Mouse (Mus musculus): Measurements from ENCODE around the gene Blvrb. TPM values are rescaled to one million over a fixed set of nuclear protein-coding genes. Genes with fewer than 3 reads are reported as not detected.

Gene Blvrb
- total and polyA plus RNA-seq, 2 experiments from 2014 or later: 19.7 to 23.4 TPM

DNA sequence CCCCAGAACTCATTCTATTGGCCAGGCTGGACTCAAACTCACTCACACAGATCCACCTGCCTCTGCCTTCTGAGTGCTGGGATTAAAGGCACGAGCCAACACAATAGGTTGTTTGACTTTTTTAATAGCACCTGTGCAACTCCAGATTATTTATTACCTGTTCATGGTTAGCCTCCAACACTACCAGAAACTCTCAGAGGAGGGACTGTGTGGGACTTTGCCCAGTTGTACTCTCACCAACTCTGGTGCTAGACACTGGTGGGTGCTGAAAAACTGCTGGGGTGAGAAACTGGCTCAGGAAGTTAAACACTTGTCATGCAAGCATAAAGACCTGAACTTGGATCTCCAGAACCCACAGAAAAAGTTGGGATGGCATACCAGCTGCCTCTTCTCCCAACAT lies 32.0 kb downstream of the Blvrb start:
- H3K9me3 ChIP-seq (ENCODE audit: low read length): no peaks in the 10 kb centered on the region
- WGBS: 86% methylated on average over 1 of the region's 1 CpGs
- TF ChIP-seq CTCF (IDR thresholded peaks at IDR 0.05; ENCODE audit: low read depth): no peak

DNA sequence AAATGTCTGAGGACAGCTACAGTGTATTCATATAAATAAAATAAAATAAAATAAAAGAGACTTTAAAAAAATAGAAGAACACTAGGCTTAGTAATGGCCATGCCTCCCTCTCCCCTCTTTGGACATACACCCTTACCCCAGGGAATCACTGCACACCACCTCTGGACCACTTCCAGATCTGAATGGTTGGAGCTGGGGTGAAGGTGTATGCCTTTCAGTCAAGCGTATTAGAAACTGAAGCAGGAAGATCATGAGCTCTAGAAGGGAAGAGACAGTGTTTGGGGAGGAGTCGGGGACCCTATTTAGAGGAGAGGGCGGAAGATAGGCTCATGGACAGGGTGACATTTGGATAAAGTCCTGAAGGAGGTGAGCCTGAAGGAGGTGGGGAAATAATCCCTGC lies 32.7 kb downstream of the Blvrb start:
- Histone ChIP-seq H3K4me1 (ENCODE audit: insufficient read depth, low read length) (no peaks in the 10 kb centered on the region; the same call in 1 of the 2 replicates), H3K9me3 (ENCODE audit: low read length) (no peaks in the 10 kb centered on the region), H3K4me3 (ENCODE audit: low read length) (no peak overlapping the region), H3K9ac (replicated peaks; ENCODE audit: low read length) (no peak overlapping the region), H3K4me2 (ENCODE audit: low read depth, low read length) (peak overlapping the region; percentile 62; the same call in 1 of the 2 replicates), H3K36me3 (ENCODE audit: insufficient read depth, low read length) (peaks cover 7% of the 10 kb centered on the region; the same call in 1 of the 2 replicates), H3K27me3 (ENCODE audit: insufficient read depth, low read length) (no peaks in the 10 kb centered on the region), H3K27ac (peak overlapping the region; percentile 26; the same call in 1 of the 2 replicates)
- TF ChIP-seq CTCF (IDR thresholded peaks at IDR 0.05; ENCODE audit: low read depth): no peak
- WGBS: 67% methylated on average over 3 of the region's 3 CpGs
- ATAC-seq (no peak), DNase-seq (ENCODE audit: low spot score) (no peak)

More for the DNA sequence above, 32.0 kb downstream of the Blvrb start:
- ATAC-seq (no peak), DNase-seq (ENCODE audit: low spot score) (no peak)
- Histone ChIP-seq H3K27me3 (ENCODE audit: insufficient read depth, low read length) (no peaks in the 10 kb centered on the region), H3K4me3 (ENCODE audit: low read length) (no peak overlapping the region), H3K27ac (no peak overlapping the region), H3K9ac (replicated peaks; ENCODE audit: low read length) (no peak overlapping the region), H3K4me1 (ENCODE audit: insufficient read depth, low read length) (no peaks in the 10 kb centered on the region; the same call in 1 of the 2 replicates), H3K36me3 (ENCODE audit: insufficient read depth, low read length) (peaks cover 7% of the 10 kb centered on the region; the same call in 1 of the 2 replicates), H3K4me2 (ENCODE audit: low read depth, low read length) (no peak overlapping the region)

DNA sequence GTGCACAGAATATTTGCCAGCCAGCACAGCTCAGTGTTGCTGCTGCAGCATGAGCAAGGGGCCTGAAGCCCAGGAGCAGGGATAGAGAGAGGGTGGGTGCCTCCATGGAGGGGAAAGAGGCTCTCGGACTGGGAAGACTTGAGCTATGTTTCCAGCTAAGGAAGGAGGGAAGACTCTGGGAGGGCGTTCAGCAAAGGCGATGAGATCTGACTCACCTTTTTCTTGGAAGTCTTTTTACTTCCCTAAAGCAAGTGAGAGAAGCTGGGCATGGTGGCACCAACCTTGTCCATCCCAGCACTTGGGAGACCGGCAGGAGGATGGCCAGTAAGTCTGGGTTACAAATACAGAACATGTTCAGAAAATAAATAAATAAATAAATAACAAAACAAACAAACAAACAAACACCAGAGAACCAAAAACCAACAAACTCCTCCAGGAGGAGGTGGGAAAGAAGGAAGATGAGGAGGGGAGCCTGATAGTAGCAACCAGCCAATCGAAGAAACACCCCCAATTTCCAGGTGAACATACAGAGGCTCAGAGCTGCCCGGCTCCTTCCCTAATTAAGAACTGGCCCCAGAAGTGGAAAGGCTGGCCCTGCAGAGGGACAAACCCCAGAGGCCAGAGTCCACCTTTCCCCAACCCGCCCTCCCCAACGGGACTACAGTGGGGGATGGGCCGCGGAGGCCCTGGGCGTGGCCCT lies 33.3 kb downstream of the Blvrb start:
- WGBS: 14% methylated on average over 11 of the region's 11 CpGs
- Histone ChIP-seq H3K9me3 (ENCODE audit: low read length) (no peaks in the 10 kb centered on the region), H3K4me3 (ENCODE audit: low read length) (peak overlapping the region; percentile 35), H3K27me3 (ENCODE audit: insufficient read depth, low read length) (no peaks in the 10 kb centered on the region), H3K9ac (replicated peaks; ENCODE audit: low read length) (peak overlapping the region; percentile 54), H3K36me3 (ENCODE audit: insufficient read depth, low read length) (peaks cover 7% of the 10 kb centered on the region; the same call in 1 of the 2 replicates), H3K27ac (peak overlapping the region; percentile 54), H3K4me1 (ENCODE audit: insufficient read depth, low read length) (no peaks in the 10 kb centered on the region; the same call in 1 of the 2 replicates), H3K4me2 (ENCODE audit: low read depth, low read length) (peak overlapping the region; percentile 62)
- TF ChIP-seq CTCF (IDR thresholded peaks at IDR 0.05; ENCODE audit: low read depth): no peak
- DNase-seq (ENCODE audit: low spot score) (no peak), ATAC-seq (no peak)

DNA sequence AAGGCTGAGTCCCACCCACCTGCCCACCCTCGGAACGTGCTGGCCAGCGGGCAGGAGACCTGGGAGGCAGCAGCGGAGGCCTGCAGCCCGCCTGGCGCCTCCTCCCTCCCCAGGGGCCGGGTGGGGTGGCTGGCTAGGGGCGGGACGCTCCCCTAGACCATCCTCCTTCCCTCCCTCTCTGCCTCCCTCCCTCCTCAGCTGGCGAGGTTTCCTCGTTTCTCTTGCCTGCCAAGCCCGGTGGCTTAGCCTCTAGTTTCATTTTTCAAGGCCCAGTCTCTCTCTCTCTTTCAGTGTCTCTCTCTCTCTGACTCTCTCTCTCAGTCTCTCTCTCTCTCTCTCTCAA lies 33.8 kb downstream of the Blvrb start:
- H3K27me3 ChIP-seq (ENCODE audit: insufficient read depth, low read length): no peaks in the 10 kb centered on the region
- peaks cover 3% of the 10 kb centered on the region; the same call in 1 of the 2 replicates for H3K36me3 ChIP-seq (ENCODE audit: insufficient read depth, low read length)
- ATAC-seq: peak; percentile 82
- 2% methylated on average over 8 of the region's 12 CpGs for WGBS
- peak; percentile 75 for DNase-seq (ENCODE audit: low spot score)
- H3K4me1 ChIP-seq (ENCODE audit: insufficient read depth, low read length): no peaks in the 10 kb centered on the region; the same call in 1 of the 2 replicates
- H3K4me3 ChIP-seq (ENCODE audit: low read length): peak overlapping the region; percentile 35
- H3K9me3 ChIP-seq (ENCODE audit: low read length): no peaks in the 10 kb centered on the region
- H3K4me2 ChIP-seq (ENCODE audit: low read depth, low read length): peak overlapping the region; percentile 62
- no peak for TF ChIP-seq CTCF (IDR thresholded peaks at IDR 0.05; ENCODE audit: low read depth)
- H3K27ac ChIP-seq: peak overlapping the region; percentile 54
- peak overlapping the region; percentile 54 for H3K9ac ChIP-seq (replicated peaks; ENCODE audit: low read length)

DNA sequence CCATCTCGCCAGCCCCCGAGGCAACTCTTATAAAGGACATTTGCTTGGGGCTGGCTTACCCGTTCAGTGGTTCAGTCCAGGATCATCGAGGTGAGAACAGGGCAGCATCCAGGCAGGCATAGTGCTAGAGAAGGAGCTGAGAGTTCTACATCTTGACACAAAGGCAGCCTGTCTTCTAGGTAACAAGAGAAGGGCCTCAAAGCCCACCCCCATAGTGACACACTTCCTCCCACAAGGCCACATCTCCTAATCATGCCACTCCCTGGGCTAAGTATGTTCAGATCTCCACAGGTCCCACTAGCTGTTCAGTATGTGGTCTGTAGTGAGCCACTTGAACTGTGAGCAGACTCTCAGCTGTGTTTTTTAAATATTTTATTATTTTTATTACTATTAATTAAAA lies 36.1 kb downstream of the Blvrb start:
- Histone ChIP-seq H3K9me3 (ENCODE audit: low read length) (no peaks in the 10 kb centered on the region), H3K27ac (no peak overlapping the region), H3K9ac (replicated peaks; ENCODE audit: low read length) (no peak overlapping the region), H3K4me3 (ENCODE audit: low read length) (no peak overlapping the region), H3K4me2 (ENCODE audit: low read depth, low read length) (no peak overlapping the region), H3K27me3 (ENCODE audit: insufficient read depth, low read length) (no peaks in the 10 kb centered on the region), H3K36me3 (ENCODE audit: insufficient read depth, low read length) (no peaks in the 10 kb centered on the region), H3K4me1 (ENCODE audit: insufficient read depth, low read length) (no peaks in the 10 kb centered on the region; the same call in 1 of the 2 replicates)
- 83% methylated on average over 4 of the region's 4 CpGs for WGBS
- no peak for DNase-seq (ENCODE audit: low spot score)
- no peak for ATAC-seq
- TF ChIP-seq CTCF (IDR thresholded peaks at IDR 0.05; ENCODE audit: low read depth): no peak

DNA sequence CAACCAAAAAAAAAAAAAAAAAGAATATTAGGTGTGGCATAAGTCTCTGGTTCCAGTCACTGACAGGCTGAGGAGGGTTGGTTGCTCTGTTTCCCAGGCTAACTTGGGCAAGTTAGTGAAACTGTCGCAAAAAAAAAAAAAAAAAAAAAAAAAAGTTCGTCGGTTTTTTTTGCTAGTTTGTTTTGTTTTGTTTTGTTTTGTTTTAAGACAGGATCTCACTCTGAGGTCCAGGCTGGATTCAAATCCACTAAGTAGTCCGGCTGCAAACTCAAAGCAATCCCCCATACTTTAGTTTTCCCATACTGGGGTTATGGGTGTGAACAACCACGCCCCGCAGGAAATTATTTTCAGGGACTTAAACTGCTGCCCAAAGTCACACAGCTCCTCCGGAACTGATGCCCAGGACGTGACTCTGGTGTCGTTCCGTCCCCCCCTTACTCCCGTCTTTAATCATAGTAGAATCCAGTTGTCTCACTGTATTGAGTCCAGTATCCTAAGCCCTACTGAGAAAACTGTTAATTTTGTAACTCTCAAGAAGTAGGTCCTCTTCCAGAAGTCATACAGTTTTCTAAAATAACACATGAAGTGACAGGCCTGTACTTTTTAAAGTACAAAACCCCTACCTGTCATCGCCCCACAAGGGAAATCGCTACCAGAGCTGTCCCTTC lies 38.5 kb downstream of the Blvrb start:
- Histone ChIP-seq H3K4me1 (ENCODE audit: insufficient read depth, low read length) (no peaks in the 10 kb centered on the region; the same call in 1 of the 2 replicates), H3K27me3 (ENCODE audit: insufficient read depth, low read length) (no peaks in the 10 kb centered on the region), H3K36me3 (ENCODE audit: insufficient read depth, low read length) (no peaks in the 10 kb centered on the region), H3K27ac (no peak overlapping the region), H3K9ac (replicated peaks; ENCODE audit: low read length) (0 out of 2 replicates have a peak overlapping the region, but pooled peaks have one; percentile 89), H3K9me3 (ENCODE audit: low read length) (no peaks in the 10 kb centered on the region), H3K4me2 (ENCODE audit: low read depth, low read length) (peak overlapping the region; percentile 55), H3K4me3 (ENCODE audit: low read length) (peak overlapping the region; percentile 78)
- DNase-seq (ENCODE audit: low spot score): no peak
- ATAC-seq: peak; percentile 9
- no peak for TF ChIP-seq CTCF (IDR thresholded peaks at IDR 0.05; ENCODE audit: low read depth)
- WGBS: 5% methylated on average over 13 of the region's 13 CpGs

All from hindbrain, postnatal 0 days (tissue).